In the genomic region with DNA sequence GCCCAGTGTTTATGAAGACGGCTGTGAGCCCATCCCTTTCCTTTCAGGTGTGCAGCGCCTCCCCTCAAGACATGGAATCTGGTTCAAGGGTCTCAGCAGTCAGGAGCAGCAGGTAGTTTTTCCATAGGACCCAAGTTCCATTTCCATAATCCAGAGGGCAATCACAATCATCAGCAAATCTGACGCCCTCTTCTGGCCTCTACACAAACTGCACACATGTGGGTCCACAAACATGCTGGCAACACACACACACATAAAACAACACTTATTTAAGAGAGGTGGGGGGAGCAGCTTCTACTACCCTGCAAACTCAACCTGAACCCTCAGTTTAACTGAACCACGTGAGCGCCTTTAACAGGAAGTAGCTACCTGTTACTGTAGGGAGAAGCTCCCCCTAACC, we compare ENCODE assay signal across 1 mouse cellular context.
TF ChIP-seq lines count a peak whose summit lies in the region.

No protein-coding gene starts in this region.

TF ChIP-seq in CH12.LX, 34 proteins besides CTCF, POLR2A, EP300 and RAD21:
- TF ChIP-seq ZMIZ1 (IDR thresholded peaks at IDR 0.05; ENCODE audit: low read depth, low read length) (no peak), CHD2 (IDR thresholded peaks at IDR 0.05; ENCODE audit: low read length) (no peak), HCFC1 (IDR thresholded peaks at IDR 0.05; ENCODE audit: low read depth, low read length) (no peak), MAZ (IDR thresholded peaks at IDR 0.05; ENCODE audit: low read depth, low read length) (no peak), ZNF384 (IDR thresholded peaks at IDR 0.05; ENCODE audit: low read depth, low read length) (no peak), TBP (conservative IDR thresholded peaks at IDR 0.05; ENCODE audit: low read depth, low read length) (no peak), SMC3 (IDR thresholded peaks at IDR 0.05; ENCODE audit: low read depth, low read length) (no peak), TCF12 (IDR thresholded peaks at IDR 0.05; ENCODE audit: low read depth, low read length) (no peak)
